In genomic region chr1:190374270-190374669, GRCm38 (mm10) we compare ENCODE assay signal across 11 mouse cellular contexts.
DNase-seq lines count a peak whose midpoint lies in the region; ATAC-seq and TF ChIP-seq lines count a peak whose summit lies in the region.
"Had no signal": no experiment of that assay in that cellular context is flagged by ENCODE, and none has a peak within 500 bp of the region (broad histone marks: within the 10 kb centered on the region; RNA-seq: fewer than 3 reads in every experiment).

No protein-coding gene starts in this region.

- no peak overlapping the region for H3K9ac ChIP-seq in limb, embryonic 11.5 days (ENCODE audit: low read length)
- H3K9ac ChIP-seq in embryonic facial prominence, embryonic 15.5 days, result no peak overlapping the region
- no peak overlapping the region for H3K9ac ChIP-seq in kidney, postnatal 0 days (ENCODE audit: low read depth, low read length)
- H3K9ac ChIP-seq: embryonic facial prominence, embryonic 13.5 days had no signal

- H3K4me1 ChIP-seq in limb, embryonic 11.5 days (ENCODE audit: control insufficient read depth, insufficient read depth, low read length), result no peaks in the 10 kb centered on the region
- H3K4me1 ChIP-seq in limb, embryonic 10.5 days, result no peaks in the 10 kb centered on the region
- no peaks in the 10 kb centered on the region for H3K4me1 ChIP-seq in embryonic facial prominence, embryonic 15.5 days
- no peaks in the 10 kb centered on the region for H3K4me1 ChIP-seq in kidney, postnatal 0 days (replicated peaks; ENCODE audit: insufficient read depth, low read length)
- H3K4me1 ChIP-seq: embryonic facial prominence, embryonic 13.5 days; megakaryocyte, embryonic 14.5 days had no signal

- no peak overlapping the region for H3K4me3 ChIP-seq in limb, embryonic 11.5 days (ENCODE audit: low read depth, low read length)
- no peak overlapping the region for H3K4me3 ChIP-seq in limb, embryonic 10.5 days
- H3K4me3 ChIP-seq in embryonic facial prominence, embryonic 15.5 days (replicated peaks), result no peak overlapping the region
- no peak overlapping the region for H3K4me3 ChIP-seq in kidney, postnatal 0 days (replicated peaks; ENCODE audit: low read depth, low read length)
- H3K4me3 ChIP-seq: embryonic facial prominence, embryonic 13.5 days; megakaryocyte, embryonic 14.5 days had no signal

- no peaks in the 10 kb centered on the region for H3K9me3 ChIP-seq in limb, embryonic 11.5 days (ENCODE audit: control insufficient read depth, low read length)
- H3K9me3 ChIP-seq in limb, embryonic 10.5 days (replicated peaks), result no peaks in the 10 kb centered on the region
- no peaks in the 10 kb centered on the region for H3K9me3 ChIP-seq in embryonic facial prominence, embryonic 15.5 days (replicated peaks)
- H3K9me3 ChIP-seq in kidney, postnatal 0 days (replicated peaks; ENCODE audit: low read length), result no peaks in the 10 kb centered on the region
- H3K9me3 ChIP-seq: embryonic facial prominence, embryonic 13.5 days had no signal

- no peaks in the 10 kb centered on the region for H3K27me3 ChIP-seq in limb, embryonic 11.5 days (ENCODE audit: control insufficient read depth, insufficient read depth, low read length)
- H3K27me3 ChIP-seq in limb, embryonic 10.5 days (ENCODE audit: low read depth, poor library complexity, severe bottlenecking), result 0 out of 2 replicates have a peak, but pooled peaks cover 8% of the 10 kb centered on the region
- no peaks in the 10 kb centered on the region for H3K27me3 ChIP-seq in embryonic facial prominence, embryonic 15.5 days
- no peaks in the 10 kb centered on the region for H3K27me3 ChIP-seq in kidney, postnatal 0 days (ENCODE audit: insufficient read depth, low read length)
- H3K27me3 ChIP-seq: embryonic facial prominence, embryonic 13.5 days; megakaryocyte, embryonic 14.5 days had no signal

- H3K27ac ChIP-seq in limb, embryonic 11.5 days (replicated peaks; ENCODE audit: low read depth, low read length), result no peak overlapping the region
- H3K27ac ChIP-seq in limb, embryonic 10.5 days, result no peak overlapping the region
- H3K27ac ChIP-seq in embryonic facial prominence, embryonic 15.5 days (replicated peaks), result no peak overlapping the region
- H3K27ac ChIP-seq in kidney, postnatal 0 days, result no peak overlapping the region
- H3K27ac ChIP-seq: embryonic facial prominence, embryonic 13.5 days had no signal

- H3K36me3 ChIP-seq in limb, embryonic 11.5 days (ENCODE audit: control insufficient read depth, insufficient read depth, low read length), result no peaks in the 10 kb centered on the region
- no peaks in the 10 kb centered on the region for H3K36me3 ChIP-seq in limb, embryonic 10.5 days
- no peaks in the 10 kb centered on the region for H3K36me3 ChIP-seq in embryonic facial prominence, embryonic 15.5 days
- H3K36me3 ChIP-seq in kidney, postnatal 0 days (ENCODE audit: insufficient read depth, low read length), result no peaks in the 10 kb centered on the region
- H3K36me3 ChIP-seq: embryonic facial prominence, embryonic 13.5 days had no signal

- TF ChIP-seq CTCF in kidney, postnatal 0 days (IDR thresholded peaks at IDR 0.05; ENCODE audit: low read depth), result no peak

- no peak overlapping the region for H3K4me2 ChIP-seq in limb, embryonic 11.5 days (ENCODE audit: low read depth, severe bottlenecking)
- H3K4me2 ChIP-seq in embryonic facial prominence, embryonic 15.5 days (replicated peaks), result no peak overlapping the region
- no peak overlapping the region for H3K4me2 ChIP-seq in kidney, postnatal 0 days (ENCODE audit: low read length)
- H3K4me2 ChIP-seq: embryonic facial prominence, embryonic 13.5 days had no signal

- peak; percentile 40 for DNase-seq in limb, embryonic 11.5 days (ENCODE audit: low spot score)
- DNase-seq in limb, embryonic 10.5 days (ENCODE audit: low spot score), result no peak
- peak; percentile 54 for DNase-seq in kidney, postnatal 0 days (ENCODE audit: low spot score)
- DNase-seq in ovary, postnatal 14 days (ENCODE audit: low spot score), result peak; percentile 7
- DNase-seq in right cerebral cortex, postnatal 25 days, result no peak
- no peak for DNase-seq in right cerebral cortex, postnatal 4 days
- no peak for DNase-seq in urinary bladder, adult 2 months (ENCODE audit: low spot score)
- DNase-seq: thymus, postnatal 14 days had no signal

- no peak for ATAC-seq in limb, embryonic 11.5 days (ENCODE audit: insufficient number of reproducible peaks, low FRiP score, low TSS enrichment, low read depth)
- peak; percentile 57; the same call in 1 of the 2 replicates for ATAC-seq in embryonic facial prominence, embryonic 15.5 days (ENCODE audit: insufficient number of reproducible peaks, low FRiP score, low TSS enrichment, low read depth)
- ATAC-seq in kidney, postnatal 0 days (replicated peaks; ENCODE audit: low FRiP score, low read depth), result no peak

- 54% methylated on average over 3 of the region's 3 CpGs for WGBS in limb, embryonic 11.5 days
- WGBS in limb, embryonic 10.5 days, result 66% methylated on average over 3 of the region's 3 CpGs
- WGBS in embryonic facial prominence, embryonic 15.5 days, result 45% methylated on average over 3 of the region's 3 CpGs
- WGBS in kidney, postnatal 0 days, result 29% methylated on average over 3 of the region's 3 CpGs

Comparison
In these comparisons a context has a peak if more than half of its experiments do, and no peak if none do; other contexts are left out.
1. DNase-seq: peak in limb, embryonic 11.5 days (single experiment), kidney, postnatal 0 days (single experiment) and ovary, postnatal 14 days (single experiment); none in limb, embryonic 10.5 days (single experiment), right cerebral cortex, postnatal 25 days (single experiment), right cerebral cortex, postnatal 4 days (single experiment) and urinary bladder, adult 2 months (single experiment).